Mouse (Mus musculus) T-cell, adult 2 months (primary cell): ENCODE data around the gene Itpripl1.

Experiments used
- DNase-seq: peaks from one replicate; pipeline ENCODE4 v3.0.0; 2022; ENCODE audit warnings: low spot score

Gene Itpripl1

DNA sequence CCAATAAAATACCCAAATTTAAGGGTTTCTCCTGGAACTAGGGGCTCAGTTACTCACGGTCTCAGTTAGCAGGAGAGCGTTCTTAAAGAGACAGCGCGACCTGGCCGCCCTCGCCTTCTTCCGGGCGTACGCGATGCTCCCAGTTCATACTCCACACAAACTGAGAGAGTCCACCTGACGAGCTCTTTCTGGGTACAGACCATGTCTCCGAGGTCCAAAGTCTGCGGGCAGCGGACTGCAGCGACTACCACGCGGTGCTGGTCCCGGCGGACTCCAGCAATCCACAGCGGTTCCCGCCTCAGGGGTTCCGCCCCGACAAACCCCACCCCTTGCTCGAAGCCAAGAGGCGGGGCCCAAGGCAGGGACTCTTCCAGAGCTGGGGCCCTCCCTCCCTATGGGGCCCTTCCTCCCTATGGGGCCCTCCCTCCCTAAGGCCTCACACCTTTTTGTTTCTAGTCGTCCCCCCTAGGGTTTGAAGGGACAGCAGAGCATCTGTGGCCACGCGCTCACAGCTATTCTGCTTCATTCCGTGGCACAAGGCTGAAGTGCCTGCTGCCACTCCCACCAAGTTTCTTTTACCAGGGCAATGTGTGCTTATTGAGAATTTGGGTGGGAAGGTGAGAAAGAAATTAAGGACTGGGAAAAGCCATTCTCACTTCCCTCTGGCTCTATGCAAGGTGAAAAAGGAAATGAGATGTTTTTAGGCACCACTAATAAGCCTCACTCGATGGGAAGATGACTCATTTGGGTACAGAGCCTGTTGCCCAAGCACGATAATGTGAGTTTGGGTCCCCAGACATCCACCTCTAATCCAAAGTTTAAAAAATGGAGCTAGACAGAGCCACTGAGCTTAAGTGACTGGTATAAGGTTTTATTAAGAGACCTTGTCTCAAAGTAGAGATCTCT lies at the start of gene Itpripl1:
Itpripl1 (minus strand) TSS at position 285 of the 906 bp plus-strand sequence.
- DNase-seq = peak; percentile 67

DNA sequence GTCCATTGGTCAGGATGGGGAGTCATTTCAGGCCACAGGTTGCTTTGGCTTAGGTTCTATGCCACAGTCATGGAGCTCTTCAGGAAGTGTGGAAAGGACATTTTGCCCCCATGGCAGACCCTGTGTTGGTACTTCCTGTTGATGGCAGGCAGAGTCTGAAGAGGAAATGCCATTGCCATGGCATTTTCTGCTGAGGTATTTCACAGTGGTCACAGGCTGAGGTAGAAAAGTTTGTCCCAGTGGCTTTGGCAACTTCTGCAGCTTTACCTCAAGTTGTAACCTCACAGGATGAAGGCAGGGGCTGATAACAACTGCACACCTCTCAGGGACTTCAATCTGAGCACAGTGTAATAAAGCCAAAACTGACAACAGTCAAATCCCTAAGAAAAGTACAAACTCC lies 46.3 kb upstream of the Itpripl1 start:
- DNase-seq = no peak

DNA sequence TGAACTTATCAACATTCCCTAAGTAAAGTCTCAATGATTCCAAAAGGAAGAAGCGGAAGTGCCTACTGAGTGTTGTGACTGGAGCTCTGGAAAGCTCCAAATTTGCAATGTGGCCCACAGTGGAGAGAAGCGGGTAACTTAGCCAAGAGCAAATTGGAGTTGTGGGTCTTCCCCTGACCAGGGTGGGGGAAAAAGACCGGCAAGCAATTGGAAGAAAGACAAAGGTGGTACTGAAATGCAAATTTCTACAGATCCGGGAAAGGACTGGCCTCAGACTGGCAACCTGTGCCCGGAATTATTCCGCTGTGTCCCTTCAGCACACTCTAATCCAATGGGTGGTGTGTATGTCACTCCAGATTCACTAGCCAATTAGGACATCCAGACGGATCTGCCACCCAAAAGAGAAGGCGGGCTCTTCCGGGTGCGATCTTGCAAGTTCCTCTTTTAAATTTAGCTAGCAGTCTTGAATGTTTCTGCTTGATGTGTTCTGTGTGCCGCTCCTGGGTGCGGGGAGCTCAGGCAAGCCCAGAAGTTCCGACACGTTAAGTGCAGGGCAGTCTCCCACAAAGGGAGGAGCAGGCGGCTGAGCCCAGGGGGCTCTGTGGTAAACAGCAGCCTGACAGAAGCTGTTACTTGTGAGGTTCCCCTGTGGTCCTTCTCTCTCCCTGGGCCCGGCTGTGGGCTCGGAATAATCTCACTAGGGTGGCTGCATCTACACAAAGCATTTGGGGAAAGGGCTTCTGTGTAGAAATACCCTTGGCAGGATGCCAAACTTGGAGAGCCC lies 39.5 kb upstream of the Itpripl1 start:
- DNase-seq = peak; percentile 81

DNA sequence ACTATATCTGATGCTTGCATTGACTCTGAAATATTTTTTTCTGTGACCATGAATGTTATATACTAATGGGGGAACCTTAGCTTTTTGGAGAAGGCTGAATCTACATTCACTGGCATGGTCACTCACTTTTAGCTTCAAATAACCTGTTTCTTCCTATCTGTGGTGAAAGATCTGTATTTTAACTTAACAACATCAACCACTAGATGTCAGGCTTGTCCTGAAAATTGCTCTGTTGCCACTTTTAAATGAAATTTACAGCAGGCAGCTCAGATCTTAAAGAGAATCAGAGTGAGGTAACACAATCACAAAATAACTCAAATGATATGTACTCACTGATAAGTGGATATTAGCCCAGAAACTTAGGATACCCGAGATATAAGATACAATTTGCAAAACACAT lies 23.0 kb upstream of the Itpripl1 start:
- peak; percentile 50 for DNase-seq

DNA sequence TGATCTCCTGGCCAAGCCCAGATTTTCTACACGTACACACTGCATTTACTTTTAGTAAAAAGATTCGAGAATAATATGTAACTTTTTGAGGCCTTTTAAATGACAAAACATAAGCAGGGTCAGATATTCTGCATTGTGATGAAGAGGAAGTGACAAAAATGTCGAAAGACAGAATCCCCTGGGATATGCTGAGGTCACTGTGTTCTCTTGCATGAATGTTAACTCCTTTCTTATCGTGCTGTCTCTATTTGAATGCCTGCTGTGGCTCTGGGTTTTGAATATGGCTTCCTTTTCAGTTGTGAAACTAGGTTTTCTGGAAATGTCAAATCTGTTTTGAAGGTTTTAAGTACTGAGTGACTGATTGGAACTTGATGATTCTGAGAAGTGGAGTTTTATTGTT lies 22.4 kb upstream of the Itpripl1 start:
- DNase-seq = no peak

GRCm38 (mm10) chr2:127145699-127146098 lies 2.5 kb upstream of the Itpripl1 start:
- no peak for DNase-seq

- no peak for DNase-seq
Measured at GRCm38 (mm10) chr2:127142577-127143157, 575 bp downstream of the Itpripl1 start.

DNA sequence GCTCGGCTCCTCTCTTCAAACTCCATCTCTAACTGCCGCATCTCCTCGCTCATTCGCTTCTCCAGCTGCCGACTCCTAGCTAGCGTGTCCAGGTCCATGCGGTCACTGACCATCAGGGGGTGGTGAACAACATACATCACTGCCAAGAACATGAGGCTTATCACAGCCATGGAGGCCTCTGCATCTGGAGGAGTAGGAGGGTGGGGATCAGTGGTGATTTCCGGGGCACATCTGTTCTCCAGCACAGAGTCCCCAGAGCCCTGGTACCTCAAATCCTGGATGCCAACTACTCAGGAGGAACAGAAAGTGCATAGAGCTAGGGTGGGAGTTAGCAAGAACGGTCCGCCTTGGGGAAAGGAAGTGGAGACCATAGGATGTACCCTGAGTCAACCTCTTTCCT lies 1.2 kb downstream of the Itpripl1 start:
- DNase-seq = no peak

- no peak for DNase-seq
Measured at GRCm38 (mm10) chr2:127140011-127140410, 3.2 kb downstream of the Itpripl1 start.

GRCm38 (mm10) chr2:127139605-127140004 lies 3.6 kb downstream of the Itpripl1 start:
- no peak for DNase-seq

- DNase-seq = no peak
Measured at GRCm38 (mm10) chr2:127139094-127139493, 4.1 kb downstream of the Itpripl1 start.

GRCm38 (mm10) chr2:127138449-127138848 lies 4.8 kb downstream of the Itpripl1 start:
- no peak for DNase-seq

GRCm38 (mm10) chr2:127137838-127138420 lies 5.3 kb downstream of the Itpripl1 start:
- DNase-seq = no peak

GRCm38 (mm10) chr2:127136979-127137378 lies 6.3 kb downstream of the Itpripl1 start:
- no peak for DNase-seq

DNA sequence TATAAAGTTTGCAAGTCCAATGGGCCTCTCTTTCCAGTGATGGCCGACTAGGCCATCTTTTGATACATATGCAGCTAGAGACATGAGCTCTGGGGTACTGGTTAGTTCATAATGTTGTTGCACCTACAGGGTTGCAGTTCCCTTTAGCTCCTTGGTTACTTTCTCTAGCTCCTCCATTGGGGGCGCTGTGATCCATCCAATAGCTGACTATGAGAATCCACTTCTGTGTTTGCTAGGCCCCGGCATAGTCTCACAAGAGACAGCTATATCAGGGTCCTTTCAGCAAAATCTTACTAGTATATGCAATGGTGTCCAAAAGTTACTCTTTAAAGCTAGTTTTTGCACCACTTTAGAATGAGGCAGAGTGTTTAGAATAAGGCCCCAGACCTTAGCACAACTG lies 8.0 kb downstream of the Itpripl1 start:
- DNase-seq = peak; percentile 41

GRCm38 (mm10) chr2:127133621-127134461 lies 9.4 kb downstream of the Itpripl1 start, which contains the start of gene Ncaph:
Ncaph (minus strand) TSS chr2:127133954.
- peak; percentile 93 for DNase-seq

- DNase-seq = no peak
Measured at GRCm38 (mm10) chr2:127131353-127131752, 11.9 kb downstream of the Itpripl1 start.

GRCm38 (mm10) chr2:127128926-127129325 lies 14.3 kb downstream of the Itpripl1 start:
- DNase-seq = no peak

GRCm38 (mm10) chr2:127121591-127122235 lies 21.5 kb downstream of the Itpripl1 start:
- no peak for DNase-seq

DNA sequence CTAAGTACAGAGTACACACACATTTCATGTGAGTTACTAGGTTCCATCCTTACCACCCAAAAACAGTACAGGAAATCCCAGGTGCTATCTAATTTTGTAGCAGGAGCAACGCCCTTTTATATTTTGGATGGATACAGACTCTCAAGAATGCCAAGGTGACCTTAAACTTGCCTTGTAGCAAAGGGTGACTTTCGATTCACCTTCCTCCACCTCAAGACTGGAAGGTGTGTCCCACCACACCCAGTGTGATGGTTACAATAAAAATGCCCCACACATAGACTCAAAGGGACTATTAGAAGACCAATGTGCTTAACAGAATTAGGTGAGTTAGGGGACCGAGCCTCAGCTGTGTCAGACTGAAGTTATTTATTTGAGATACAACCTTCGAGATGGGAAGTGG lies 34.3 kb downstream of the Itpripl1 start:
- no peak for DNase-seq

DNA sequence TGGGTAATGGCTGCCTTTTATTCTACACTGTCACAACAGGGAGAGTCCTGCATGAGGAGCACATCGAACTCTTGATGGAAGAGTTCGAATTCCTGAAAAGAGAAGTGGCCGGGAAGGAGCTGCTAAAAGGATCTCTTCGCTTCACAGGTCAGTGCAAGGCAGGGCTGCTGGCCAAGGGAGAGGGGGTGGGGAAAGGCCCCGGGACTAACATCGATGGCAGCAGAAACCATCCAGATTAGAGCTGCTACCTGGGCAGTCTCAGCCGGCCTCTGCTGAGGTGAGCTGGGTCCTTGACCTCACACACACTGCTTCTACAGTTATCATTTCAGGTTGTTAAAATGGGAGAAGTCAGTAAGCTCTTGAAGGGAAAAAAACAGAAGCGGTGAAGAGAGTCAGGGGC lies 51.2 kb downstream of the Itpripl1 start:
- DNase-seq = no peak
